Mouse (Mus musculus) liver, postnatal 0 days (tissue): ENCODE results near the gene Marf1. TPM values are rescaled to one million over a fixed set of nuclear protein-coding genes. Genes with fewer than 3 reads are reported as not detected.
"Not testable (repeated sequence)": the region's sequence is repeated elsewhere in the genome, so short reads cannot be mapped to it uniquely, and the experiment has no call there.

Experiments used
- ATAC-seq: fragments of 200-750 bp; cut with Nextera tagmentation; 2 replicates; pipeline ENCODE4 v1.8.0; 2017; ENCODE audit warnings: mild to moderate bottlenecking, moderate library complexity
- DNase-seq: peaks from one replicate; pipeline ENCODE4 v3.0.0-alpha.2; 2016
- H3K27ac ChIP-seq: fragments of 300-500 bp; sonication (generic); 2 replicates; pipeline ENCODE4 v1.5.1; 2014; ENCODE audit warnings: antibody characterized with exemption, moderate library complexity, mild to moderate bottlenecking, low read depth
- H3K27me3 ChIP-seq: fragments of 300-500 bp; sonication (generic); 2 replicates; pipeline ENCODE4 v1.6.1; 2014; ENCODE audit warnings: low read length, control low read depth, mixed read lengths; ENCODE audit not compliant: insufficient read depth
- H3K36me3 ChIP-seq: fragments of 300-500 bp; sonication (generic); replicated peaks from 2 replicates; pipeline ENCODE4 v1.6.1; 2014; ENCODE audit warnings: mild to moderate bottlenecking, control low read depth, low read length, moderate library complexity, mixed read lengths; ENCODE audit not compliant: insufficient read depth
- H3K4me1 ChIP-seq: fragments of 300-500 bp; sonication (generic); 2 replicates; pipeline ENCODE4 v1.6.1; 2014; ENCODE audit warnings: antibody characterized with exemption, mild to moderate bottlenecking, control low read depth; ENCODE audit not compliant: insufficient read depth
- H3K4me2 ChIP-seq: fragments of 300-500 bp; sonication (generic); 2 replicates; pipeline ENCODE4 v1.6.1; 2014; ENCODE audit warnings: low read depth, mild to moderate bottlenecking, low read length, moderate library complexity, mixed read lengths
- H3K4me3 ChIP-seq: fragments of 300-500 bp; sonication (generic); 2 replicates; pipeline ENCODE4 v1.5.1; 2014; ENCODE audit warnings: low read depth, low read length
- H3K9ac ChIP-seq: fragments of 300-500 bp; sonication (generic); replicated peaks from 2 replicates; pipeline ENCODE4 v1.6.1; 2014; ENCODE audit warnings: mild to moderate bottlenecking, moderate library complexity
- H3K9me3 ChIP-seq: fragments of 300-500 bp; sonication (generic); 2 replicates; pipeline ENCODE4 v1.6.1; 2016; ENCODE audit warnings: mild to moderate bottlenecking, control low read depth, low read length, mixed read lengths
- CTCF ChIP-seq: sonication (generic); IDR thresholded peaks from 2 replicates; pipeline ENCODE4 v1.5.1; 2016; ENCODE audit warnings: antibody characterized with exemption, low read depth
- EP300 ChIP-seq: IDR thresholded peaks from 2 replicates; pipeline ENCODE4 v1.6.1; 2016; ENCODE audit warnings: antibody characterized with exemption, low read depth, mild to moderate bottlenecking
- WGBS: fragments of 180-500 bp; shearing (Covaris S2); extraction: QIAGEN DNeasy Blood & Tissue Kit; methylation state at CpG from one replicate; pipeline ENCODE4 v1.1.7; 2014; ENCODE audit not compliant: insufficient replicate concordance; 5-methylcytosine and 5-hydroxymethylcytosine counted together
- microRNA counts: library from miRNA; unstranded; fragments of <30 nt; microRNA quantifications from one replicate; lab custom pipeline; 2015
- microRNA-seq: library from miRNA; unstranded; fragments of <30 nt; microRNA quantifications from one replicate; pipeline ENCODE4, GENCODE M21; 2016
- polyA plus RNA-seq: library from polyadenylated mRNA; unstranded; fragments of >200 nt; fragmentation: Nextera tagmentation; extraction: Ambion mirVana; gene quantifications from 2 replicates; pipeline ENCODE4 v1.2.1, GENCODE M21; 2015

The Marf1 gene
- polyA plus RNA-seq, 1 experiment from 2014 or later = 6.1 TPM

GRCm38 (mm10) chr16:14070471-14071169 is 92.5 kb downstream of the Marf1 start:
- TF ChIP-seq CTCF (no peak), EP300 (no peak)
- Histone ChIP-seq H3K4me1 (no peaks in the 10 kb centered on the region), H3K36me3 (no peaks in the 10 kb centered on the region), H3K9me3 (no peaks in the 10 kb centered on the region), H3K4me3 (no peak overlapping the region), H3K9ac (no peak overlapping the region), H3K4me2 (no peak overlapping the region), H3K27ac (no peak overlapping the region), H3K27me3 (no peaks in the 10 kb centered on the region)
- 75% methylated on average over 5 of the region's 5 CpGs for WGBS
- ATAC-seq (no peak), DNase-seq (no peak)

- H3K4me3 ChIP-seq, H3K27me3 ChIP-seq, H3K36me3 ChIP-seq, H3K9ac ChIP-seq, H3K27ac ChIP-seq, H3K9me3 ChIP-seq, H3K4me2 ChIP-seq, ATAC-seq, DNase-seq, H3K4me1 ChIP-seq: not testable (repeated sequence)
- 67% methylated on average over 2 of the region's 2 CpGs for WGBS
Measured at GRCm38 (mm10) chr16:14068701-14069100, 94.5 kb downstream of the Marf1 start.

GRCm38 (mm10) chr16:14066571-14066970 is 96.6 kb downstream of the Marf1 start:
- H3K4me1 ChIP-seq, H3K36me3 ChIP-seq, H3K9ac ChIP-seq, H3K9me3 ChIP-seq, H3K27ac ChIP-seq, H3K27me3 ChIP-seq, DNase-seq, H3K4me2 ChIP-seq, H3K4me3 ChIP-seq, ATAC-seq: not testable (repeated sequence)
- WGBS = 81% methylated on average over 4 of the region's 4 CpGs

GRCm38 (mm10) chr16:14059869-14060268 is 103.3 kb downstream of the Marf1 start:
- Histone ChIP-seq H3K9ac (no peak overlapping the region), H3K9me3 (no peaks in the 10 kb centered on the region), H3K4me1 (no peaks in the 10 kb centered on the region), H3K4me3 (no peak overlapping the region), H3K27me3 (no peaks in the 10 kb centered on the region), H3K4me2 (no peak overlapping the region), H3K27ac (no peak overlapping the region), H3K36me3 (no peaks in the 10 kb centered on the region)
- no peak for TF ChIP-seq EP300
- TF ChIP-seq CTCF = no peak
- ATAC-seq (no peak), DNase-seq (no peak)
- 75% methylated on average over 5 of the region's 5 CpGs for WGBS

MicroRNAs encoded within 50 kb of the gene (microRNA counts, 519-probe panel; counts per million panel counts)
- 3,123 counts per million, percentile 32 among the panel's probes with 10 or more counts for microRNA mmu-miR-484 (lab: Ali Mortazavi, UCI)

Small RNA genes within 50 kb of the gene (microRNA-seq; reads per million reads assigned to microRNA genes)
- gene Gm27671 = not detected
- gene Mir484 = 3,295 reads per million, percentile 84 among the genes with 10 or more reads in this experiment

Other genes starting within 250 kb of the Marf1 start
- gene 2900011O08Rik, start 176.7 kb downstream of the Marf1 start, polyA plus RNA-seq = 0.12 TPM in 1 of 2 replicates, not detected in the other
- 0.18 TPM in 1 of 2 replicates, not detected in the other for gene Ifitm7, start 176.5 kb downstream of the Marf1 start, polyA plus RNA-seq
- 24.9 and 28.1 TPM in 2 replicates for gene Nde1, start 76 bp downstream of the Marf1 start, polyA plus RNA-seq
- gene Myh11, start 128.0 kb upstream of the Marf1 start, polyA plus RNA-seq = 0.36 TPM in 2 replicates
- gene Fopnl, start 154.1 kb upstream of the Marf1 start, polyA plus RNA-seq = 40.7 and 45.1 TPM in 2 replicates
- gene Abcc1, start 198.2 kb upstream of the Marf1 start, polyA plus RNA-seq = 1.2 and 1.7 TPM in 2 replicates